Mouse (Mus musculus): Measurements from ENCODE around the gene Zfp628. TPM values are rescaled to one million over a fixed set of nuclear protein-coding genes. Genes with fewer than 3 reads are reported as not detected.
A peak's percentile ranks its signal among the peaks of the same experiment; 100 is the strongest.

Zfp628 gene
- polyA plus RNA-seq, 1 experiment from 2014 or later = 4.3 TPM

DNA sequence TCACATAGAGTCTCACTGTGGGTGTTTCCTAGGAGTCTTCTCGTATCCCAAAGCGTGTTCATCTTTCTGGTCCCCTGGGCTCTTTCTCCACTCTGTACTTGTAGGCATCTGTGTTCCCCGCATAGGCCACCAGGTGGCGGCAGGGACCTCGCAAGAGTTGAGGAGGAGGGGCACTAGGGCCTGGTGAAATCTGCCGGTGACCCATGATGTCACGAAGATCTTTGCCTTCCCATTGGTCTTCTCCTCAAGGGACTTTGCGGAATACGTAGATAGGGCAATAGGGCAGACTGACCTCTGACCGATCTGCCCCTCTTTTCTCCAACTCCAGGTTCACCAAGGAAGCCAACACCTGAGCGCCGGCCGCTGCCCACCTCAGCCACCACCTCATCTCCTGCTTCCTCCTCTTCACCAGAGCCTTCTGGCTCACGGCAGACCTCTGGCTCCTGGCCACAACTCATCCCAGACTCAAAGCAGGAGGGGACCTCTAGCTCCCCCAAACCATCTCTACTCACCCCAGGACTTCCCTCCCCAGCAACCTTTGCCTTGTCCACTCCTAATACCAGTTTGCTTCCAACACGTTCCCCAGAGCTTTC, 28.3 kb downstream of the Zfp628 start:
- Histone ChIP-seq H3K4me2 (replicated peaks) (peak overlapping the region; percentile 39), H3K27ac (no peak overlapping the region), H3K4me3 (peak overlapping the region; percentile 23), H3K36me3 (no peaks in the 10 kb centered on the region), H3K4me1 (peaks cover 3% of the 10 kb centered on the region; the same call in 1 of the 2 replicates), H3K9ac (0 out of 2 replicates have a peak overlapping the region, but pooled peaks have one; percentile 19), H3K9me3 (no peaks in the 10 kb centered on the region), H3K27me3 (no peaks in the 10 kb centered on the region)
- WGBS = 22% methylated on average over 15 of the region's 15 CpGs
- ATAC-seq (ENCODE audit: insufficient number of reproducible peaks, insufficient read depth, low FRiP score, low TSS enrichment) = no peak

DNA sequence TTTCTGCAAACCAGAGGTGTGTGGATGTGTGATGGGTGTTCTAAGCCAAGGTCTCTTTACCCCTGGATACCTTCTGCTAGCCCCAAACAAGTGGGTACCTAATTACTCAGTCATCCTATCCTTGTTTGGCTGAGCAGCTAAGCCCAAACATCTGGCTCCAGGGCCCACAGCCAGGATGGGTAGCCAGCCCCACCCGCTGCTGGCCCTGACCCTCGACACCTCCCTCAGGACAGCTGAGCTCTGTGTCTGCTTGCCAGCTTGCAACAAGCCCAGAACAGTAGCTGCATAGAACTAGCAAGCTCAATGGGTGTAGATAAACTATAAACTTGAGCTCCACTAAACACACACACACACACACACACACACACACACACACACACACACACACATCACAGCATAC, 32.8 kb downstream of the Zfp628 start:
- peaks cover 3% of the 10 kb centered on the region; the same call in 1 of the 2 replicates for H3K4me1 ChIP-seq
- H3K27ac ChIP-seq = no peak overlapping the region
- no peaks in the 10 kb centered on the region for H3K9me3 ChIP-seq
- H3K9ac ChIP-seq = no peak overlapping the region
- 15% methylated on average over 2 of the region's 2 CpGs for WGBS
- H3K4me3 ChIP-seq = no peak overlapping the region
- H3K4me2 ChIP-seq (replicated peaks) = no peak overlapping the region
- no peaks in the 10 kb centered on the region for H3K36me3 ChIP-seq
- H3K27me3 ChIP-seq = no peaks in the 10 kb centered on the region
- no peak for ATAC-seq (ENCODE audit: insufficient number of reproducible peaks, insufficient read depth, low FRiP score, low TSS enrichment)

DNA sequence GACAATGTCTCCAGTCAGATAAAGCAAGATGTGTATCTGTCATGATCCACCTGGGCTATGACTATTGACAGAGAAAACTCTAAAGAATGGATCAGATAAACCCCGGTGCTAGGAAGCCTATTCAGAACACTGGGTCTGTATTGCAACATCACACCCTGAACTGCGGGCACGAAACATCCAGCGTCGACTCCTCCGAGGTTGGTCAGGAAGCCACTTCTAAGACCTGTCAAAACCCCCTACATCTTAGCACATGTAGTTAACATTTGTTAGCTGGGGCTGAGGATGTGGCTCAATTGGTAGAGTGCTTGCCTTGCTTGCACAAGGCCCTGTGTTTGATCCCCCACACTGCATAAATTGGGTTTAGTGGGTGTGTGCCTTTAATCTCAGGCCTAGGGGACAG, 33.4 kb downstream of the Zfp628 start:
- Histone ChIP-seq H3K9me3 (no peaks in the 10 kb centered on the region), H3K36me3 (no peaks in the 10 kb centered on the region), H3K4me1 (peaks cover 3% of the 10 kb centered on the region; the same call in 1 of the 2 replicates), H3K27me3 (no peaks in the 10 kb centered on the region), H3K9ac (no peak overlapping the region), H3K4me2 (replicated peaks) (no peak overlapping the region), H3K27ac (no peak overlapping the region), H3K4me3 (no peak overlapping the region)
- no peak for ATAC-seq (ENCODE audit: insufficient number of reproducible peaks, insufficient read depth, low FRiP score, low TSS enrichment)
- 77% methylated on average over 6 of the region's 6 CpGs for WGBS

DNA sequence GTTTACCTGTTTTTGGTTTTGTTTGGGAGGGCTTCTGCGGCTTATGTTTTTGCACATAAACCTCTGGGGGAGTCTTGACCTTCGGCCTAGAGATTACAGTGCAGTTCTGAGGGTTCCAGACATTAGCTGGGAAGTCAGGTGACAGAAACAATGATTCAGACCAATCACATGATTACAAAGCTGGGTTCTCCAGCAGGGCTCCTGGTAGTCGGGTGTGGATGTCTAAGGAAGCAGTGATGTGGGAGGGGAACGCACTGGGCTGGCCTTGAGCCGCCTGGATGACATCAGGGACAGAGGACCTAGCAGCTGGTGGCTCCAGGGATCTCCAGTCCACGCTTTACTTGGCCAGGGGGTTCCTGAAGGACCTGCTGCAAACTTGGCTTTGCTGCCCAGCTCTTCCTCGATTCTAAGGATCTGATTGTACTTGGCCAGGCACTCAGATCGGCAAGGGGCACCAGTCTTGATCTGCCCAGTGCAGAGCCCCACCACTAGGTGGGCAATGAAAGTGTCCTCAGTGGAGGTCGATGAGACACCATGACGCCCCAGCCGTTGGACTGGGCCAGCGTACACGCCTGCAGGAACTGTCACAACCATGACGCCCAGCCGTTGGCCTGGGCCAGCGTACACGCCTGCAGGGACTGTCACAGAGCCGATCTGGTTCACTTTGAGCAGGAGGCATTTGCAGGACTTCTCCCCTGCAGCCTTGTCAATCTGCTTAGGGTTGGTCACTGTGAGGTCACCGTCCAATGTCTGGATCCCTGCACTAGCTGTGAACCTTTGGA, 35.7 kb downstream of the Zfp628 start:
- Histone ChIP-seq H3K9ac (no peak overlapping the region), H3K36me3 (no peaks in the 10 kb centered on the region), H3K27me3 (no peaks in the 10 kb centered on the region), H3K27ac (no peak overlapping the region), H3K4me1 (peaks cover 3% of the 10 kb centered on the region; the same call in 1 of the 2 replicates), H3K9me3 (no peaks in the 10 kb centered on the region), H3K4me3 (no peak overlapping the region), H3K4me2 (replicated peaks) (no peak overlapping the region)
- ATAC-seq (ENCODE audit: insufficient number of reproducible peaks, insufficient read depth, low FRiP score, low TSS enrichment) = no peak
- WGBS = 83% methylated on average over 19 of the region's 19 CpGs

DNA sequence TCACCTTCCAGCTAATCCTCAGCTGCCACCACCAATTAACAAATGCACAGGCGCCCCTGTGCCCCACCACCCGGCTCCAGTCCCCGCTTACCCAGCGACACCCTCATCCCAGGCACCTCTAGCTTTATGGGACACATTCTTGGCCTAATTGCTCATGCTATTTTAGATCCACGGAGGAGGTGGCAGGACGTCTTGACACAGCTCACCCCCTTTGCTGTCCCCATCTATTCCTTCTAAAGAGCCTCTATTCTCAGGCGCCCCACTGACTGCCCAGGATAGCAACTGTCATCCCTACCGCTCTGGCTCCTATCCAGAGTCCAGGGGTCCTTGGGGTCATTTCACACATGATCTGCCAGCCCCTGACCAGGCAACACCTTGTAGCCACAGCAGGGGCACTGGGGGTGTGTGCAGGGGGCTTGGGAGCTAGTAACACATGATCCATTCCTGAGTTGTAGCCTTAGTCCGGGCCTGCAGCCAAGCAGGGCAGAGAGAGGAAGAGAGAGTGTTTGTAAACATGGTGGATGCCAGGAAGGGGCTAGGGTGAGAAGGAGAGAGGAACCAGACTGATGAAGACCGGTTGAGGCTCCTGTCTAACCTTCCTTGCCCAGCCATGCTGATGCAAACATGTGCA, 38.9 kb downstream of the Zfp628 start:
- Histone ChIP-seq H3K9ac (no peak overlapping the region), H3K27ac (no peak overlapping the region), H3K4me1 (no peaks in the 10 kb centered on the region), H3K9me3 (no peaks in the 10 kb centered on the region), H3K4me3 (no peak overlapping the region), H3K27me3 (no peaks in the 10 kb centered on the region), H3K36me3 (no peaks in the 10 kb centered on the region), H3K4me2 (replicated peaks) (no peak overlapping the region)
- 29% methylated on average over 10 of the region's 10 CpGs for WGBS
- ATAC-seq (ENCODE audit: insufficient number of reproducible peaks, insufficient read depth, low FRiP score, low TSS enrichment) = no peak

DNA sequence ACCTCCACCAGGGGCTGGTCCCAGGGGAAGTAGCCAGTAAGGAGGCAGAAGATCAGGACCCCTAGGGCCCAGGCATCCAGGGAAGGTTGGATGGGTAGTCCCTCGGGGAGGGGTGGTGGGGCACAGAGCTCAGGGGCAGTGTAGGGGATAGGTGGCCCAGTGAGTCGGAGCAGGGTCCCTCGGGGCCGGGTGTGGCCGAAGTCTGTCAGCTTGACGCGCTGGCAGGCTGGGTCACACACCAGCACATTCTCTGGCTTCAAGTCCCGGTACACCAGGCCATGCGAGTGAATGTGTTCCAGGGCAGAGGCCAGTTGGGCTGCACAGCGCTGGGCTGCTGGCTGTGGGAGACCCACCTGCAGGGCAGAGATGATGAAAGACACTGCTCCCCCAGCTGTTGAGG, 42.3 kb downstream of the Zfp628 start:
- H3K9ac ChIP-seq = no peak overlapping the region

DNA sequence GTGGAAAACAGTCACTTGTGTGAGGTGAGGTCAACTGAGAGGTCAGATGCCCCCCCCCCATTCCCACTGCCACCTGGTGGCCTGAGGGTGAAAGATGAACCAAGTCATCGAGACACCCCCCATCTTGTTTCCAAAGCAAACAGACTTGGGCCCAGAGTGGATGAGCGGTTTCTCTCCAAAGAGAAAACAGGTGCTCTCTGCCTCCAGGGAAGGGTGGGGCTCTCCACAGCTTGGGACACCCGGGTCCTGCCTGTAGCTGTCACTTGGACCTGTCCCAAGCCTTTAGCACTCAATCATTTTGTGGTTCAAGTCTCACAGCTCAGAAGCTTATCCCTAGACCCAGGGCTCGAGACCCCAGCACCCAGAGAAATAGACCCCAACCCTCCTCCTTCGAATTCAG, 48.5 kb downstream of the Zfp628 start:
- Histone ChIP-seq H3K9ac (no peak overlapping the region), H3K9me3 (no peaks in the 10 kb centered on the region), H3K36me3 (no peaks in the 10 kb centered on the region), H3K4me2 (replicated peaks) (no peak overlapping the region), H3K27ac (no peak overlapping the region), H3K4me1 (no peaks in the 10 kb centered on the region), H3K27me3 (no peaks in the 10 kb centered on the region), H3K4me3 (no peak overlapping the region)
- 70% methylated on average over 5 of the region's 5 CpGs for WGBS
- no peak for ATAC-seq (ENCODE audit: insufficient number of reproducible peaks, insufficient read depth, low FRiP score, low TSS enrichment)

More for the DNA sequence above, 42.3 kb downstream of the Zfp628 start:
- no peaks in the 10 kb centered on the region for H3K36me3 ChIP-seq
- H3K4me3 ChIP-seq = no peak overlapping the region
- no peak overlapping the region for H3K27ac ChIP-seq
- no peaks in the 10 kb centered on the region for H3K9me3 ChIP-seq
- whole genome bisulfite sequencing = 74% methylated on average over 10 of the region's 10 CpGs
- H3K4me2 ChIP-seq (replicated peaks) = no peak overlapping the region
- H3K4me1 ChIP-seq = no peaks in the 10 kb centered on the region
- no peak for ATAC-seq (ENCODE audit: insufficient number of reproducible peaks, insufficient read depth, low FRiP score, low TSS enrichment)
- H3K27me3 ChIP-seq = no peaks in the 10 kb centered on the region

DNA sequence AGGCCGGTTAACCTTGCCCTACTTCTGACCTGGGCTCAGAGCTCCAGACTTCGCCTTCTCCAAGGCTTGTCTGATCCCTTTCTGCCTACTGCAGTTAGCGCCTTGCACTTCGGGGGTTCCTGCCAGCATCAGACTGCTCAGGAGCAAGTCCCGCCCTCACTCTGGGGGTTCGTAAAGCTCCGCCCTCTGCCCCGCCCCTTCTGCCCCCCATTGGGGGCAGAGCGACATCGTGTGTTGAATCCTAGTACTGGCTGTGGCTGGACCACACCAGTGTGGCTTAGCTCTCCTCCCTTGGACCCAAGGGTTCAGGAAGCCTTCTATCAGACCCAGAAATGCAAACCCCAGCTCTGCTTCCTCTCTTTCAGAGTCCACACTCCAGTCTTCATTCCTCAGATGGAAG, 49.3 kb downstream of the Zfp628 start, which contains the start of gene Sbk2:
Gene Sbk2 (minus strand): TSS at position 135 of the 400 bp plus-strand sequence.
- peak; percentile 62 for ATAC-seq (ENCODE audit: insufficient number of reproducible peaks, insufficient read depth, low FRiP score, low TSS enrichment)
- Histone ChIP-seq H3K27ac (no peak within 1 kb of the TSS), H3K9ac (no peak within 1 kb of the TSS), H3K9me3 (no peaks in the 10 kb centered on the region), H3K27me3 (no peaks in the 10 kb centered on the region), H3K36me3 (no peaks in the 10 kb centered on the region), H3K4me2 (replicated peaks) (peak within 1 kb of the TSS; percentile 10; the same call in 1 of the 2 replicates), H3K4me1 (no peaks in the 10 kb centered on the region), H3K4me3 (no peak within 1 kb of the TSS)
- 5% methylated on average over 10 of the region's 10 CpGs for WGBS

DNA sequence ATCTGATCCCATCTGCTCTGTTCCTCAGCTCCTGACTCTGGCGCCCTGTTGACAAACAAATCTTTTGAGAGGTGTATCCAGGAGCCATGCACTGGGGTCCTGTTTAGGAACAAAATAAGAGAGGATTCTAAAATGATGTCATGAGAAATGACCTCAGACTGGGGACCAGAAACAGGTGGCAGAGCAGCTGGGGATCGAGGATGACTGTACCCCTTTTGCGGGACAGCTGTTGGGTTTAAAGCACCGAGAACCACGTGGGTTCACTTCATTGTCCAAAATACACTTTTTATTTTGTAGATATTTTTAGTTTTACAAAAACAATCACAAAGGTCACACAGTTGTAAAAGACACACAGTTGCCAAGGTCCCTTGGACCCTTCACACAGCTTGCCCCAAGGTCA, 50.0 kb downstream of the Zfp628 start:
- WGBS = 82% methylated on average over 5 of the region's 5 CpGs
- H3K4me2 ChIP-seq (replicated peaks) = no peak overlapping the region
- H3K4me3 ChIP-seq = no peak overlapping the region
- H3K36me3 ChIP-seq = no peaks in the 10 kb centered on the region
- no peak for ATAC-seq (ENCODE audit: insufficient number of reproducible peaks, insufficient read depth, low FRiP score, low TSS enrichment)
- H3K9me3 ChIP-seq = no peaks in the 10 kb centered on the region
- no peak overlapping the region for H3K9ac ChIP-seq
- no peaks in the 10 kb centered on the region for H3K4me1 ChIP-seq
- H3K27ac ChIP-seq = no peak overlapping the region
- no peaks in the 10 kb centered on the region for H3K27me3 ChIP-seq

DNA sequence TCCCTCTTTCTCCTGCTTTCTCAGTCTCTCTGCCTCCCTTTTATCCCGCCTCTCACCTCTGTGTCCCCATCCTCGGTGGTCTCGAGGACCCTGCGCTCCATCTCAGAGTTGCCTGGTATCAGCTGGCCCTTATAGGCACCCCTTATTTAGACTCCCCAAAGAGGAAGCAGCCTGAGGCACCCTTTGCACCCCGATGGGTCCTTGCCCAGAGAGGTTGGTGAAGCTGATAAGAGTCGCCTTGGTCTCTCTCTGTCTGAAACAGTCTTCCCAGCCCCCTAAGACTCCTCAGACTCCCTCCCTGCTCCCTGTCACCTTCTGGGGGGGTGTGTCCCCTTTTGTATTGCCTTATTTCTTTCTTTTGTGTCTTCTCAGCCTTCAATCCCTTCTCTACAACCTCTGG, 56.1 kb downstream of the Zfp628 start, which contains the start of gene Sbk3:
Gene Sbk3 (minus strand): TSS at position 101 of the 400 bp plus-strand sequence.
- Histone ChIP-seq H3K36me3 (no peaks in the 10 kb centered on the region), H3K9ac (no peak within 1 kb of the TSS), H3K27ac (no peak within 1 kb of the TSS)

More for the DNA sequence above, 56.1 kb downstream of the Zfp628 start, which contains the start of gene Sbk3:
- Histone ChIP-seq H3K4me2 (replicated peaks) (no peak within 1 kb of the TSS), H3K9me3 (no peaks in the 10 kb centered on the region), H3K27me3 (no peaks in the 10 kb centered on the region), H3K4me3 (no peak within 1 kb of the TSS), H3K4me1 (no peaks in the 10 kb centered on the region)
- no peak for ATAC-seq (ENCODE audit: insufficient number of reproducible peaks, insufficient read depth, low FRiP score, low TSS enrichment)
- WGBS = 44% methylated on average over 6 of the region's 6 CpGs

All from embryonic facial prominence, embryonic 12.5 days (tissue).